Mouse (Mus musculus) spleen, postnatal 36 days (tissue): ENCODE data around the gene Vmn1r12.
"Not testable (repeated sequence)": the region's sequence is repeated elsewhere in the genome, so short reads cannot be mapped to it uniquely, and the experiment has no call there.

Experiments used
- DNase-seq, 2 experiments: peaks; one replicate each; pipeline ENCODE4 v3.0.0; 2022; ENCODE audit warnings: low spot score in 2 of 2, mixed read lengths in 1 of 2

Gene Vmn1r12

DNA sequence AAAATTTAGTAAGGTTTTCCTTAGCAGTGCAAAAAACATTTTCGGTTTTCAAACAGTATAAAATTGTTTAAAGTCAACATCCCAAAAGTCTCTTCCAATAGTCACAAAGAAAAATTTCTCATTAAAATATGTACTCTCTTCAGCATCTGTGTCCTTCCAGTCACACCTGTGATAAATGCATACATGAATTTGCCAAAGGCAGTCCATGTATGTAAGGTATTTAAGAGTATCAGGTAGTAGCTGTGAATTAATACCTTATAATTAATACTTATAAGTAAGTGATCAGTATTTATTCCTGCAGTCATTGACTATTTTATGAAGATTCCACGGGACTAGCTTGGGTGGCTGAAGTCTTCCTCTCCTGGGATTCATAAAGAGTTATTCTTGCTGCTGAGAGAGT is at the start of gene Vmn1r12:
TSS of gene Vmn1r12 (plus strand) at position 301 of the 400 bp plus-strand sequence.
- DNase-seq = no peak

DNA sequence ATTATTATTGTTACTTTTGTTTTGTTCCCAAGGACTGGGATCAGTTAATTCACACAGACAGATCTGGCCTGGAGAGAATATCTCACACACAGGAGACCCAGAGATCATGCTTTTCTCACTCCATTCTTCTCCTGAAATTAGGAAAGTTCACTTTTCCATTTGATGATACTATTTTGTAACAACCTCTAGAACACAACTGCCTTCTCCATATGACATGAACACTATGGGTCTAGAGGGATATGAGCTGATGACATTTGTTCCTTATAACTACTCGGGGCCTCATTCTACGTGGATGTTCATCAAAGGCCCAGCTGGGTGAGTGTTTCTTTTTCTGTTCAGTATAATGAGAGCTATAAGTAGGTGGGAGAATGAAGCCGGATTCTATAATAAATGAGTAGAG is 47.6 kb upstream of the Vmn1r12 start, which contains the start of gene Vmn1r10:
TSS of gene Vmn1r10 (plus strand) at position 301 of the 400 bp plus-strand sequence.
- DNase-seq = no peak

DNA sequence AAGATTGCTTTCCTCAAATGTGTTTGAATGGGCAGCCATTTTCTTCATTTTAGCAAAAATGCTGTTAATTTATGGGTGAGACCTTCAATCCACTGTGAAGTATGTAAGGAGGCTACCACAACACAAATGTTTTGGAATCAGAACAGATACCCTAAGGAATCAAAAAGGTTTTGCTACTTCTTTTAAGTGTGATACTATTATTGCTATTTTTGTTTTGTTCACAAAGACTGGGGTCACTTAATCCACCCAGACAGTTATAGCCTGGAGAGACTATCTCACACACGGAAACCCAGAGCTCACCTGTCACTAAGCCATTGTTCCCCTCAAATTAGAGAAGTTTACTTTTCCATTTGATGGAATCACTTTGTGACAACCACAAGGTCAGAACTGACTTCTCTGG is 23.6 kb upstream of the Vmn1r12 start, which contains the start of gene Vmn1r11:
TSS of gene Vmn1r11 (plus strand) at position 301 of the 400 bp plus-strand sequence.
- DNase-seq = no peak

DNA sequence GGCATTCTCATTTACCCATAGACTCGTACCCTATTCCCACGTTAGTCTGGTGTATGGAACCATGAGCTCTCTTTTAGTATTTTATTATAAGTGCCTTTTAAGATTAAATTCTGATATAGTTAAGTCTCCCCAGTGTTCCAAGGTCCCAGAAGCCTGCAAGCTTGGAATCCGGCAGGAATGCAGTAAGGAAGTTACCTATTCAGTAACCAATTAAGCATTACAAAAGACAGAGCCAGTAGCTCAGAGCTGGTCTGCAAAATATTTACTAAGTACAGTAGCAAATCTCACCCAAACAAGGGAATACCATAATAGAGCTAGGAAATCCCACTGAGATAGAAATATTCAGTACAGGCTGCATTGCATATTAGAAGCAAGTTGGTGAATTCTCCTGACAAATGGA is 33.3 kb downstream of the Vmn1r12 start:
- DNase-seq = not testable (repeated sequence)

DNA sequence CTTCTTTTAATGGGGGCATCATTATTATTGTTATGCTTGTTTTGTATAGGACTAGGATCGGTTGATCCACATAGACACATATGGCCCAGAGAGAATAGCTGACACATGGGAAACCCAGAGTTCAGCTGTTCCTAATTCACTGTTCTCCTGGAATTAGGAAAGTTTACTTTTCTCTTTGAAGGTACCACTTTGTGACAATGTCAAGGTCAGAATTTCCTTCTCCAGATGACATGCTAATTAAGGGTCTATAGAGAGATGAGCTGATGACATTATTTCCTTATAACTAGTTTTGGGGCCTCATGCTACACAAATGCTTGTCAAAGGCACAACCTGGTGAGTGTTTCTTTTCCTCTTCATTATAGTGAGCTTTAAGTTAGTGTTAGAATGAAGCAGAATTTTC is 46.3 kb downstream of the Vmn1r12 start, which contains the start of gene Vmn1r13:
TSS of gene Vmn1r13 (plus strand) at position 301 of the 400 bp plus-strand sequence.
- DNase-seq = not testable (repeated sequence)
